Mouse (Mus musculus) kidney, adult 18-20 months (tissue): Measurements from ENCODE around the gene Tmem63a.
"Not testable (repeated sequence)": the region's sequence is repeated elsewhere in the genome, so short reads cannot be mapped to it uniquely, and the experiment has no call there.

ENCODE experiments used
- DNase-seq: peaks from one replicate; pipeline ENCODE4 v3.0.0; 2021

Tmem63a gene

GRCm38 (mm10) chr1:180929599-180929998, 12.5 kb upstream of the Tmem63a start:
- DNase-seq = no peak

- DNase-seq = no peak
These were observed 11.0 kb upstream of the Tmem63a start for GRCm38 (mm10) chr1:180931106-180931505.

DNA sequence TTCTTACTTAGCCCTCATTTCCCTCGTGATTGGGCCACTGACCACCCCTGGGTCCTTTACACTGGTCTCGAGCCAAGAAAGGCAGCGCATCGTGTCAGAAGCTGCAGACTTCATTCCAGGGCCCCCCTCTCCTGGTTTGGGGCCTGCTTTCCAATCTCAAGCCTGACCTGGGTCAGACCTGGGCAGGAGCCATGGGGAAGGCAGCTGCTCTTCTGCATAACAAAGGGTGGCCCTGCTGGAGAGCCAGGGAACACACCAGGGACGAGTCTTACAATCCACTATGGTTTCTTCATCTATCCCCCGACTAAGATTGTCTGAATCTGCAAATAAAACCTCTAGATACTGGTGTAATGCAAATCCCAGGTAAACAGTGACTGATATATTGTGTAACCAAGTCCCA, 8.5 kb upstream of the Tmem63a start:
- no peak for DNase-seq

DNA sequence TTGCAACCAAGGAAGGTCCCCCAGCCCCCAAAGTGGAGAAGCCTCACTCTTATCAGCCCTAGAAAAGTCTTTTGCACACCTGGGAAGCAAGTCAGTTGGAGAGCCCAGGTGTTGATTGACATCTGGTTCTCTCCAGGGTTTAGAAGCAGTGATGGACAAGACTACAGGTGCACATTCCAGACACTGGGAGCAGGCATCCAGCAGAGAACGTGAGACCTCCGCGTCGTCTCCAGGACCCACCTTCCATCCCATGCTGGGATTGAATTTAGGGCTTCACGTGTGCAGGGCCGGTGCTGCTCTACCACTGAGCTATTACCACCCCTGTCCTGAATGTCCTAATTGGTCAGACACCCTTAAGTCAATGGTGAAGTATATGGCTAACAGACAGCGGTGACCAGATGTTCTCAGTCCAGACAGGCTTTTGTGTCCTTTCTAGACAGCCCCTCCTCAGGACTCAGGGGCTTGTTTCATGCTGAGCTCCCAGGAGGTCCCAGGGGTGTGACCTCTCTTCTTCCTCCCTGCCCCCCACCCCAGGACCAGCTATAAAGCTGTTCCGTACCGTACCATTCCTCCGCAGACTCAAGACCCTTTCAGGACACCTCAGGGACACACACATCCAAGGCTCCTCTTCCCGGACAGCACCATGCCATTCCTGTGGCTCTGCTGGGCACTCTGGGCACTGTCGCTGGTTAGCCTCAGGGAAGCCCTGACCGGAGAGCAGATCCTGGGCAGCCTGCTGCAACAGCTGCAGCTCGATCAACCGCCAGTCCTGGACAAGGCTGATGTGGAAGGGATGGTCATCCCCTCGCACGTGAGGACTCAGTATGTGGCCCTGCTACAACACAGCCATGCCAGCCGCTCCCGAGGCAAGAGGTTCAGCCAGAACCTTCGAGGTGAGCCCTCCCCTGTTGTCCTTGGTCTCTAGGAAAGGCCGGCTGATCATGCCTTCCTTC, 7.4 kb upstream of the Tmem63a start, which contains the start of gene Lefty1:
TSS of gene Lefty1 (plus strand) at position 556 of the 953 bp plus-strand sequence.
- DNase-seq = no peak

- peak; percentile 27 for DNase-seq
These were observed 5.3 kb upstream of the Tmem63a start for GRCm38 (mm10) chr1:180936610-180937398.

DNA sequence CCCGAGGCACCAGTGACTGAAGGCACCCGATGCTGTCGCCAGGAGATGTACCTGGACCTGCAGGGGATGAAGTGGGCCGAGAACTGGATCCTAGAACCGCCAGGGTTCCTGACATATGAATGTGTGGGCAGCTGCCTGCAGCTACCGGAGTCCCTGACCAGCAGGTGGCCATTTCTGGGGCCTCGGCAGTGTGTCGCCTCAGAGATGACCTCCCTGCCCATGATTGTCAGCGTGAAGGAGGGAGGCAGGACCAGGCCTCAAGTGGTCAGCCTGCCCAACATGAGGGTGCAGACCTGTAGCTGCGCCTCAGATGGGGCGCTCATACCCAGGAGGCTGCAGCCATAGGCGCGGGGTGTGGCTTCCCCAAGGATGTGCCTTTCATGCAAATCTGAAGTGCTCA, 4.5 kb upstream of the Tmem63a start:
- DNase-seq = not testable (repeated sequence)

- not testable (repeated sequence) for DNase-seq
These were observed 3.4 kb upstream of the Tmem63a start for GRCm38 (mm10) chr1:180938781-180939180.

GRCm38 (mm10) chr1:180940776-180941460, 1.2 kb upstream of the Tmem63a start:
- DNase-seq = no peak

DNA sequence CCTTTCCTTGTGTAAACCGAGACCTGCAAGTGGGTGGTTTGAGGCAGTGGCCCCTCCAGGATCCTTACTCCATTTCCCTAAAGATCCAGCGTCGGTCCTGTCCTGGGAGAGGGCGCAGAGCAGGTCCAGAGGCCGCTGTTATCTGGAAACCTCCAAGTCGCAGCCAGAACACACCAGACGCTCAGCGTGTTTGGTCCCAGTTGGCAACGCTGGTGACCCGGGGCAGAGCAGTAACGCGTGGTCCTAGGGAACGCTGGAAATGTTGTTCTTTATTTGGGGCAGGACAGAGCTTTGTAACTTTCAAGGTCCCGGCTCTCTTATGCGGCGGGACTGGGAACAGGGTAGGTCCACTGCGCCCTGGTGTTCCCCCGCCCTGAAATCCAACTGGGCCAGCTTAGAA, 418 bp upstream of the Tmem63a start:
- no peak for DNase-seq

DNA sequence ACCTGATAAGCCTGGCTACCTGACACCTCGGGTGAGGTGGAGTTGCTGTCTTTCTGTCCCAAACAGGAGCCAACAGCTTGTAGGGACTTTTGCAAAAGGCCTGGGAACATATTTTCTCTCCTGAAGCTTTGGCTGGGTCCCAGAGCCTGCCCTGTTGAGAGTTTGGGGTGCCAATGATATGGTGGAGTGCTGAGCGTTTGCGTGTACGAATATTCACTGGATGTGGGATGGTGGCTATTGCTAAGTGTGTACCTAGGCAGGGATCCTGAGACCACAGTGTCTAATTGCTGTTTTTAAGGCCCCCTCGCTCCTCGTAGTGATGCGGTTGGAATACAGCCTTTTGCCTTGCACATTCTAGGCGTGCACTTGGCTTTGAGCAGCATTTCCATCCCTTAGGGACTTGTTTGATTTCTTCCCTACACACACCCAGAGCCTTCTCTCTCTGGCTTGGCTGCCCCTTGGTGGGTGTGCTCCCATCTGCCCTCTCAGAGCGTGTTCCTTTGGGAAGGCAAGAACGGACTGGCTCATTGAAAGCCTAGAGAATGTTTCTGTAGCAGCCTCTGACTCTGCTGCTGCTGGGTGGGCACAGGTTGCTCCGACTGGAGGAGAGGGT, 994 bp downstream of the Tmem63a start:
- no peak for DNase-seq

- no peak for DNase-seq
These were observed 1.8 kb downstream of the Tmem63a start for GRCm38 (mm10) chr1:180943896-180944295.

DNA sequence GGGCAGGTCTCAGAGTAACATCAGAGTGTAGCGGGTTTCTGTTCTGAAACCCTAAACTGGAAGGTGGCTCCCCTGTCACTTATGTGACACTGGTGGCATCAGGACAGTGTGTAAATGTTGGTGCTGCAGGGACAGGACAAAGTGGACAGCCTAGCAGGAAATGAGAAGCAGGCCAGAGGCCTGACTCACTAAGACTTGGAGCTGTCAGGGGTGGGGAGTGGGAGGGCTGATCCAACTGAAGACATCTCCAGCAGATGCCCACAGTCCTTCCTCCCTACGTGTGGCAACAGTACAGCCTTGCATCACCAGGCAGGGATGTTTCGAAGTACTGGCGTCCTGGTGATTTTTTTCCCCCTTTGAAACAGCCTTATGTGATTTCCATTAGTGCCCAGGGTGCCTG, 2.4 kb downstream of the Tmem63a start:
- DNase-seq = no peak

DNA sequence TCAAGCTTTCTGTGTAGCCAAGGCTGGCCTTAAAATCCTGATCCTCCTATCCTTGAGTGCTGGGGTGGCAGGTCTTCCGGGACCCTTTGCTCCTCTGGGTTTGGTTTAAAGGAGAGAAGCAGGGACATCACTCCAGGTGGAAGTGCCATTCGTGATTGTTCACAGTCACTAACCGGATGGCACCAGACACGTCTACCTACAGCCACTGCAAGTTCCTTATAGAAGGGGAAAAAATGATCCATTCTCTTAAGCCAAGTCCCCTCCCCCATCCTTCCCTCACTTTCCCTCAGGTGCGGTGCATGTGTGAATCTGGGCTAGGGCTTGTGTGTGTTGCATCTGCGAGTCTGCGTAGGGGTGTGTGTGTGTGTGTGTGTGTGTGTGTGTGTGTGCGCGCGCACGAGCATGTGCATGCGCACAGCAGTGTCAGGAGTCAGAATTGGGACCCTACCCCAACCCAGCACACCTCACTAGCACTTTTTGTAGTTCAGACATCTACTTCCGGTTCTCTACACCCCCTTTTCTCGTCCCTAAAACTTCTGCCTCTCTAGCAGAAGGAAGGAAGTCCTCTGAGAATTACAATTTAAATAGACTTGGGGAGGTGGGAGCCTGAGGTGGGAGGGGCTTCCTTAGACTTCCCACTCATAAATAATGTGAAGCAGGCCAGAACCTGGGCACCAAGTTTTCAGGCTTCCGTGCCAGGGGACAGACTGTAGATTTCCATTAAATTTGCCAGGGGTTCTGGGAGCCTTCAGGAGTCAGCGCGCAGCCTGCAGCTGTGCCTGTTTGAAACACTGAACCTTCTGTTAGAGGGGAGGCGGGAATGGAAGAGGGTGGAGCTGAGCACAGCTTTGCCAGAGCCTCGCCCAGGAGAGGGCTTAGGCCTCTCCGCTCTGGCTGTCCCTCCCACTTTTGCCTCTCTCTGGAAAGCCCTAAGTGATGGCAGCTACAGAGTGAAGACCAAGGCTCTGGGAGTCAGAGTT, 3.1 kb downstream of the Tmem63a start:
- DNase-seq = no peak

DNA sequence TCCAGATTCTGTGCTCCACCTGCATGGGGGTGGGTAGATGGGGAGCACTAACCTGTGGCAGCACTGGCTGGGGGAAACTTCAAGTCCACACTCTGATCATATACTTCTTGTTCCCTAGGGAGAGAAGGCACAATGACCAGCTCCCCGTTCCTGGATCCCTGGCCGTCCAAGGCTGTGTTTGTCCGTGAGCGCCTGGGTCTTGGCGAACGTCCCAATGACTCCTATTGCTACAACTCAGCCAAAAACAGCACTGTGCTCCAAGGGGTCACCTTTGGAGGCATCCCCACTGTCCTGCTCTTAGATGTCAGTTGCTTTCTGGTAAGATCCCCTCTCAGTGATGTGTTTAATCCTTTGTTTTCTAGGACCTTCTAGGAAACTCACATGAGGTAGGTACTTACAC, 4.3 kb downstream of the Tmem63a start:
- no peak for DNase-seq

- DNase-seq = no peak
These were observed 10.1 kb downstream of the Tmem63a start for GRCm38 (mm10) chr1:180952085-180952746.

GRCm38 (mm10) chr1:180952808-180953207, 10.7 kb downstream of the Tmem63a start:
- no peak for DNase-seq

DNA sequence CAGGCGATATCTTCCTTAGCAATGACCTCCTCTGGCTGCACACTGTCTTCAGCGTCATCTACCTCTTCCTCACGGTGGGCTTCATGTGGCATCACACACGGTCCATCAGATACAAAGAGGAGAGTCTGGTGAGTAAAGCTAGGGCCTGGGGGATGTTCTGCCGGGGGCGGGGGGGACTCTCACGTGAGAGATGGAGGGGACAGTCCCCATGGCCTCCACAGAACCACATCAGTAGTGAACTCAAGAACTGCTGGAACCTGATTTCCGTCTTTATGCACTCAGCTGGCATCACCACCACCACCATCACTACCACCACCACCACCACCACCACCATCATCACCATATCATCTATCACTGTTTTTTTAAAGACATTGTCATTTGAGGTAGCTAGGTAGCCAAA, 14.3 kb downstream of the Tmem63a start:
- no peak for DNase-seq

DNA sequence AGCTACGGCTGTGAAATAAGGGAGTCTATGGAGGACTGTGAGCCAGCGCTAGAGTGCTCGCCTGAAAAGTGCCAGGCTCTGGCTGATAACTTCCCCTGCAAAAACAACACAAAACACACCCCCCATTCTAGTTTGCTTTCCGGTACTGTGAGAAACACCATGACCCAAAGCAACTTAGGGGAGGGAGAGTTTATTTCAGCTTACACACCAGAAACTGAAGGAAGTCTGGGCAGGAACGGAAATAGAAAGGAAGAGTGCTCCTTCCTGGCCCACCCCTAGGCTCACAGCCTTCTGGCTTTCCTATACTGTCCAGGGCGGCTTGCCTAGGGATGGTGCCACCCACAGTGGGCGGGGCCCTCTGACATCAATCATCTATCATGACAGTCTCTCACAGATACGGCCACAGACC, 14.8 kb downstream of the Tmem63a start:
- DNase-seq = peak; percentile 68

- DNase-seq = no peak
These were observed 15.8 kb downstream of the Tmem63a start for GRCm38 (mm10) chr1:180957989-180958388.

DNA sequence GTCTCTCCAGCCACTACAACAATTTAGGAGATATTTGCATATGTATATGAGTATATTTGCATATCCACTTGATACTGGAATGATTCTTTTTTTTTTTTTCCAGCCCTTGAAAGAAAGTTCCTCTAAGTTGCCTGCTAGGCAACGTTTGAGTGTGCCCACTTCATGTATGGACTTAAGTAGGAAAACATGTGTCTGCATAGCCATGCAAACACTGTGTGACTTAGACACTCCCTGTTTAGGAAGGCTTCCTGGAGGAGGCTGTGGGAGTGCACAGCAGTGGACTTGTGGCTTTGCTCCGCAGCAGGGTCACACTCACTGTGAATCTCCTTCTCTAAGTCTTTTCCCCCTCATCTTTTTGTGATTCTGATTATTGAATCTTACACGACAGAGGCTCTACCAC, 16.7 kb downstream of the Tmem63a start:
- DNase-seq = no peak

- DNase-seq = no peak
These were observed 23.6 kb downstream of the Tmem63a start for GRCm38 (mm10) chr1:180965786-180966185.
